Mouse (Mus musculus) gonadal fat pad, adult 2 months (tissue): ENCODE measurements around the gene Fut2. TPM values are rescaled to one million over a fixed set of nuclear protein-coding genes. Genes with fewer than 3 reads are reported as not detected.

ENCODE experiments used
- DNase-seq: peaks from one replicate; pipeline ENCODE4 v3.0.0-alpha.2; 2012; ENCODE audit warnings: low read depth
- polyA plus RNA-seq: library from polyadenylated mRNA; depleted of rRNA; stranded (reverse); fragments of >200 nt; gene quantifications from 2 replicates; pipeline ENCODE4 v1.2.3, GENCODE M21; 2012

Fut2 gene
- polyA plus RNA-seq, 1 experiment: 1.1 TPM

DNA sequence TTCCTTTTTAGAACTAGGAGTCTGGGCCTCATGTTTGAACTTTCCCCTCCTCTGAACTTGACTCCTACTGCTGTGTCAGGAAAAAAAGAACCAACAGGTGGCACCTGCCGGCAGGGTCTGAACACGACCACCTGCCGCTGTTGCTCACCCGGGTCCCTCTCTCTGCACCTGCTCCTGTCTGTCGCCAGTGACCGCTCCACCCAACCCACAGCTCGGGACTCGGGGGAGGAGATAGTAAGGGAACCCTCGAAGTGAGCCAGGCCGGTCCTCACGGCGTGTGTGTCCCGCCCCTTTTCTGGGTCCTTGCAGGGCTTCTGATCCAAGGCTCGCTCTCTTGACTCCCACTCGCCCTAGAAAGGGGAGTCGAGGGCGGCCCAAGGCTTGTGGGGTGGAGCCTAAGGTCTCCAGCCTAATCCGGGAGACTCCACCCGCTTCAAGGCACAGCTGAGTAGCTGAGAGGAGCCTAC is 26.6 kb downstream of the Fut2 start, which contains the start of gene Mamstr:
TSS of gene Mamstr (plus strand) at position 417 of the 467 bp plus-strand sequence.
- DNase-seq: no peak

GRCm38 (mm10) chr7:45638623-45639401 is 27.4 kb downstream of the Fut2 start:
- DNase-seq: no peak

DNA sequence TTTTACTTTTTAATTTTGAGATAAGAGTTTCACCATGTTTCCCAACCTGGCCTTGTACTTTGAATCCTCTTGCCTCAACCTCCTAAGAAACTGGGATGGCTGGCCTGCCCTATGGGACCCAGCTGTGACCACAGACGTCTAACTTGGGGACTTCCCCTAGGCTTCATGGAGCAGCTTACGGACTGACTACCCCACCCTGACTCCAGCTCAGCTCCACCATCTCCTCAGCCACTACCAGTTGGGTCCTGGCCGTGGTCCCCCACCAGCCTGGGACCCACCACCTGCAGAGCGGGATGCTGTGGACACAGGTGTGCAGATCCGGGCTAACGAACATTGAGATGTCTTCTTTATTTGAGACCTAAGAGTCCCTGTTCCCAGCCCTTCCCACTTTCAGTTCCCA is 28.5 kb downstream of the Fut2 start:
- DNase-seq: no peak

DNA sequence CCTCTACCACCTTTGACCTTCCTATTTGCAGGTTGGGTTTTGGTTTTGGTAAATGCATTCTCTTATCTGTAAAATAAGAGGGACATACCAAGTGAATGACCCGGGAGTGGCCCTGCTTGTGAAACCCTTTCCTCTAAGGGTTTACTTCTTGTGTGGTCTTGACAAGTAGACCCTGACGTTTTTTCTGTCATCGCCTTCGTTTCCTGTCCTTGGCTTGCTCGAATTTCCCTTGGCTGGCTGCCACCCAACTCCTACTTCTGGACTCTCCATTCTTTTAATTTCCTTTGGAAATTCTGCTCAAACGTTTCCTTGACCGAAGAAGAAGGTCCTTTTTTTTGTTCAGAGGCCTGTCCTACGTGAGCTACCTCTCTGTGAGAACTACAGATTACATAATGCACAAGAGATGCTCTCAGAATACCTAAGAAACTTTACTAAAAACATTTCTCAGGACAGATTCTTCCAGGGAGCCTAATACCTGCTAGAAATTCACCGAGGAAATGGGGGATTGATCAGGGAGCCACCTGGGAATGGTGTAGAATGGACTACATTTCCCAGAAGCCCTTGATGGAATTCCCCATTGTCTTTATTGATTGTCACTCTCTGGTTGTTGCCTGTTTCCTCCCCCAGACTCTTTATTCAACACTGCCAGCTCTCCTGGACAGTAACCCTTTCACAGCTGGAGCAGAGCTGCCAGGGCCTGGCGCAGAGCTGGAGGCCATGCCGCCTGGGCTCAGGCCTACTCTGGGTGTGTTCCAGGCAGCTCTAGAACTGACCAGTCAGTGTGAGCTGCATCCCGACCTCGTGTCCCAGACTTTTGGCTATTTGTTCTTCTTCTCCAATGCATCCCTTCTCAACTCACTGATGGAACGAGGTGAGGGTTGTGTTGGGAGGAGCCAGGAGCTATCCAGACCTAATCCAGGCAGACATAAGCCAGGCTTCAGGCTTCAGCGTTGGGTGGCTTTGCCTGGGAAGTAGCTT is 30.2 kb downstream of the Fut2 start:
- no peak for DNase-seq

DNA sequence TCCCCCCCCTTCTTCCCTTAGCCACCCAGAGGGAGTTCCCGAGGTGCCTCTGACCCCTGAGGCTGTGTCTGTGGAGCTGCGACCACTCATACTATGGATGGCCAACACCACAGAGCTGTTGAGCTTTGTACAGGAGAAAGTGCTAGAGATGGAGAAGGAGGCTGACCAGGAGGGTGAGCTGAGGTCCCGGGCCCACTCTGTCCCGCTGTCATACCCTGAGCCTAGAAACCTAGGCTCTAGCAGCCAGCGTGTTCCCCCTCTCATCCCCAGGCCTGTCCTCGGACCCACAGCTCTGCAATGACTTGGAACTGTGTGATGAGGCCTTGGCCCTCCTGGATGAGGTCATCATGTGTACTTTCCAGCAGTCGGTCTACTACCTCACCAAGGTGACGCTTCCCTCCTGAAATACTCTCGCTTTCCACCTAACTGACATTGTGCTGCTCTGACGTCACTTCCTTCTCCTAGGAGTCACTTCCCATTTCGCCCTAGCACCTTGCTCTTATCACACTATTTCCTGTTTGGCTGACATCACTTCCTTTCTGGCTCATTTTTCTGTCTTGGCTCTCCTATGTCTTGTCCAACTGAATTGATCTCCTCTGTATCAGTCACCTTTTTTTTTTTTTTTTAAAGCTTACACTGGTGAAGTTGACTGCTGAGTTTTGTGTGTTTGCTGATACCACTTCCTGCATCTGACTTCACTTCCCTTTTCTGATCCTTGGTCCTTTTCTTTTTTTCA is 31.1 kb downstream of the Fut2 start:
- no peak for DNase-seq

- no peak for DNase-seq
These were observed 33.7 kb downstream of the Fut2 start for GRCm38 (mm10) chr7:45632499-45632898.

DNA sequence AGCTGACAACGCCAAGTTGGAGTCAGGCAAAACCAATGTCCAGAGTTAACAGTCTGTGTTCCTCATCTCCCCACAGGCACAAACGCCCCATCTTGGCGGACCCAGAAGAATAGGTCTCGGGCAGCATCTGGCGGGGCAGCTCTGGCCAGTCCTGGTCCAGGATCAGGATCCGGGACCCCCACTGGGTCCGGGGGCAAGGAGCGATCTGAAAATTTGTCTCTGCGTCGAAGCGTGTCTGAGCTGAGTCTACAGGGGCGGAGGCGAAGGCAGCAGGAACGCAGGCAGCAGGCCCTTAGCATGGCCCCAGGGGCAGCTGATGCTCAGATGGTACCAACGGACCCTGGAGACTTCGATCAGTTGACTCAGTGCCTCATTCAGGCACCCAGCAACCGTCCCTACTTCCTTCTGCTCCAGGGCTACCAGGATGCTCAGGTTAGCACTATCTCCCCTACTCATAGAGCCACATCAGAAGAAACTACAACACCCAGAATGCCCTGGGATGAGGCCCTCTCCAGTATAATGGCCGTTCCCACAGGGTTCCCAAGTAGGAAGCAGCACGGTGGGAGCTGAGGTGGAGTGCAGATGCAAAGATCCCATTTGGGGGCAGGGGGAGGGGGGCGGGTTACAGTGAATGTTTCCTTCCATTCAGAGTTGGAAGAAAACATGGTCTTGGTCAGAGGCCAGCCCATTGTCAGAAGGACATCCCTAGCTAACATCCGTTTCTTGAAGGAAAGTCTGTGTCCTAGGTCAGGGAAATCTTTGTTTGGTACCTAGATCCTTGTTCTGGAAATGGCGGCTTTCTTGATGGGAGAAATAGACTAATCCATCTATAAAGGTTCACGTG is 35.9 kb downstream of the Fut2 start:
- no peak for DNase-seq

- DNase-seq: no peak
These were observed 37.6 kb downstream of the Fut2 start for GRCm38 (mm10) chr7:45628364-45629294.

DNA sequence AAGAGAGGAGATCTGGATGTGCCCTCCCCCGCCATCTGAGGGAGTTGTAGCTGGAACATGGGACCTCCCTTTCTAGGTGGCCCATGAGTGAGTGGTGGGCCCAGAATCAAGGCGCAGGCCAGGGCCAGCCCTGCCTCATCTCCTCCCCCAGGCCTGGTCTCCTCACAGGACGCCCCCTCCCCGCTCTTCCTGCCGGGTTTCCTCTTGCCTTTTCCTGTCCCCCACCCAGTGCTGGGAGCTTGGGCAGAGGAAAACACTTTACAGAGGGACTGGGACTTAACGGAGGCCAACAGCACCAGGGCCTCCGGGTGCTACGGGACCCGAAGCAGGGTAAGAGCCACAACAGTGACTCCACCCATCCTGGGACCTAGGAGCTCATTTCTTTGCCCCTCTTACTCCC is 38.9 kb downstream of the Fut2 start, which contains the start of gene Rasip1:
TSS of gene Rasip1 (plus strand) at position 228 of the 400 bp plus-strand sequence.
- no peak for DNase-seq

DNA sequence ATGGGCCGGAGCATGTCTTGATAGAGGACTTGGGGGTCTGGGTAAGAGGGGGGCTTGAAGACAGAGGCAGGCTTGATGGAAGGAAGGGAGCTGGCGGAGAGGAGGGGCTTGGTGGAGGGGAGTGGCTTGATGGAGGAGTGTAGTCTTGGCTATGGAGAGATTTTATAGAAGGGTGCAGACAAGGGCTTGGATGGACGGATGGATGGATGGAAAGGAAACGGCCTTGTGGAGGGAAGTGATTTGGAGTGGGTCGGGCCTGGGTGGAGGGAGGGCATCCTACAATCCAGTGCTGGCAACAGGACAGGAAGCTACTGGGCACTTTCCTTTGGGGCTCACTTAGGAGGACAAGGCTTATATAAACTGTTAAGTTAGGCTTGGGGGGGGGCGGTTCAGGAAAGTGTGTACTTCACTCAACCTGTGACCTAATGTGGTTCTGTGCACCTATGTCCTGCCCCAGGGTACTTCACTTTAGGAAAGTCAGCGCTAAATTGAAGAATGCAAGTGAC is 39.6 kb downstream of the Fut2 start:
- DNase-seq: no peak

DNA sequence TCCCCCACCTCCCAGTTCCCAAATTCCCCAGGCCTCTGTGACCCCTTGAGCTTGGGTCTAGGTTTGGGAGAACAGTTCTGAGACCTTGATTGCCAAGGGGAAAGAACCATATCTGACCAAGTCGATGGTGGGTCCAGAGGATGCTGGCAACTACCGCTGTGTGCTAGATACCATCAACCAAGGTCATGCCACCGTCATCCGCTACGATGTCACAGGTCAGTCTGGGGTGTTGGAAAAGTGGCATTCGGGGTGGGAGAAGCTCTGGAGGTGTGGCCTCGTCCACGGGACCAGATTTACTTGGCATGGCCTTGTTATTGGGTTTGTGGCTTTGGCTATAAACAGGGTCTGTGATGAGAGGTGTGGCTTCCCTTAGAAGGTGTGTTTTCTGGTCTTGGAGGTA is 40.7 kb downstream of the Fut2 start:
- no peak for DNase-seq

- no peak for DNase-seq
These were observed 41.5 kb downstream of the Fut2 start for GRCm38 (mm10) chr7:45624718-45625117.

GRCm38 (mm10) chr7:45623507-45623906 is 42.7 kb downstream of the Fut2 start:
- DNase-seq: no peak

DNA sequence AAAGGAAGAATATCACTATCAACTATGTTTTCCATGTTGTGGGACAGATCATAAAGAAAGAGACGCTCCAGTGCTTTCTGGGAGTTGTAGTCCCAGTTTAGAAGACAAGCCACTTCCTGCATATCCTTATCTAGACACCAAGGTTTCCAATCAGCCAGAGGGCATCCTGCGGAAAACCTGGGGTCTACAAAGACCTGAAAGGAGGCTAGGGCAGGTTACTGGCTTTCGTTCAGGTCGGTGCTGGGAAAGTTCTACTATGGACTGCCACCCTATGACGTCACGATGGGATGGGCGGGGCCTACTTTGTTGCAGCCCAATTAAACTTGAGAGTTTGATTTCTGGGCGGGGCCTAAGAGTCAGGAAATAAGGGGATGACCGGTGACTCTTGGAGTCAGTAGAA is 44.8 kb downstream of the Fut2 start, which contains the start of gene Izumo1:
TSS of gene Izumo1 (plus strand) at position 369 of the 400 bp plus-strand sequence.
- no peak for DNase-seq

GRCm38 (mm10) chr7:45619592-45619991 is 46.6 kb downstream of the Fut2 start:
- DNase-seq: no peak

DNA sequence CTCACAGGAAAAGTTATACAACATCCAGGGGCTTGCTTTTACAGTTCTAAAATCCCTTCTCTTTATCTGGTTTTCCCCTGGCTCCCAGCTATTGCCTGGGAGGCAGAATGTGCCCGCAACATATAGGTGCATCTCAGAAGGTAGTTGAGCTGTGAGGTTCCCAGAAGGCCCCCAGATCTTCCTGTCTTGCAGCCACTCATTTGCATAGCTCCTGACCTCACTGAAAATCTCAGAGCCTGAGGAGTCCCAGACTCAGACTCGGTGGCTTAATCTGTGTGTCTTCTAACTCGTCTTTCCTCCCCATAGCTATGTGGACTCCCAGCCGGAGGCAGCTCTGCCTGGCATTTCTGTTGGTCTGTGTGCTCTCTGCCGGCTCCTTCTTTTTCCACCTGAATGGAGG is 47.9 kb downstream of the Fut2 start:
- no peak for DNase-seq

DNA sequence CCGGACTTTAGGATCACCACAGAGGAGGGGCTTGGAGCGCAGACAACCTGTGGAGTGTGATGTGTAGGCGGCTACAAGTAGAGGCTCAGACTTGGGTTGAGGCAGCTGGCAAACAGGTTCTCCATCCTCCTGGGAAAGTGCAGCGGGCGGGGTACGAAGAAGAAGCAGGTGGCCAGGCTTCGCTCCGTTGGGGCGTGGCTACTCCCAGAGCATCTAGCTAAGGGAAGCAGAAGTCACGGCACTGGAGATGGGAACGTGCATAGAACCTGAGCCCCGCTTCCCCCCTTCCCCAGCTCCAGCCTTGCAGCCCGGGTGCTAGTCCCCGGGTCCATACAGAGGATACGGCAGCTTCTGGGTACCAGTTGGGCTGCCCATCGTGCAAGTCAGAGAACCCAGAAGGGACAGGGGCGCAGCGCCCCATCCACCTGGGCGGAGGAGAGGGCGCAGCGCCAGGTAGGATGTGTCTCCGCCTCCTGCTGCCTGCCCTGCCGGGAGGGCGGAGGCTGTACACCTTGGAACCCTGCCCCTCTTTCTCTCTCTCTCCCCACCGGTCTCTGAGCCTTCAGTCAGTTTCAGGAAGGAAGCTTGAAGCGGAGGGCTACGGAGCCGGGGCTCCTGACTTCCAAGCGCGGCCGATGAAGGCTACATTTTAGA is 49.0 kb downstream of the Fut2 start, which contains the start of gene Fut1:
TSS of gene Fut1 (plus strand) at position 248 of the 654 bp plus-strand sequence.
- no peak for DNase-seq

- DNase-seq: no peak
These were observed 49.9 kb downstream of the Fut2 start for GRCm38 (mm10) chr7:45616277-45616676.

- DNase-seq: no peak
These were observed 56.7 kb downstream of the Fut2 start for GRCm38 (mm10) chr7:45609511-45609910.
